Mouse (Mus musculus): ENCODE results near the gene Ifna12. TPM values are rescaled to one million over a fixed set of nuclear protein-coding genes. Genes with fewer than 3 reads are reported as not detected.
A peak's percentile ranks its signal among the peaks of the same experiment; 100 is the strongest.
"Not testable (repeated sequence)": the region's sequence is repeated elsewhere in the genome, so short reads cannot be mapped to it uniquely, and the experiment has no call there.

Ifna12 gene
- not detected for total RNA-seq (2021)
- long read RNA-seq, experiment 1 = 0 reads
- long read RNA-seq, experiment 2 = 0 reads

DNA sequence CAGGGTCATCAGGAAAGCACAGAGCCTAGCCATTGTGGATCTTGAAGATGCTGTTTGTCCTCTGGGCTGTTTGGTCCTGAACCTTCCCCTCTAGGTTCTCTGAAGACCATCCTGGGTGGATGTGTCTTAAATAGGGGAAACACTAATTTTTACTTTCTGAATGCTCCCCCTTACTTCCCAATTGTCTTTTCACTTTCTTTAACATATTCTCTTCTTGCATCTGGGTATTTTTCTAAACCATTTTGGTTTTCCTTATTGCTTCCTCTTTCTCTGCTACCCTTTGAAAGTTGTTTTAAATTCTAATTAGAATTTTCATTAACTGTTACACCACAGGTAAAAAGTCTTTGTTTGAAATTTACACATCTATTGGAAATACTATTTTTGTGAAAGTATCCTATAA, at the start of gene Ifna12:
TSS of gene Ifna12 (minus strand) at position 101 of the 400 bp plus-strand sequence.
- intact Hi-C loops (cut with DNase I) = no loop called here
- DNase-seq = no peak

DNA sequence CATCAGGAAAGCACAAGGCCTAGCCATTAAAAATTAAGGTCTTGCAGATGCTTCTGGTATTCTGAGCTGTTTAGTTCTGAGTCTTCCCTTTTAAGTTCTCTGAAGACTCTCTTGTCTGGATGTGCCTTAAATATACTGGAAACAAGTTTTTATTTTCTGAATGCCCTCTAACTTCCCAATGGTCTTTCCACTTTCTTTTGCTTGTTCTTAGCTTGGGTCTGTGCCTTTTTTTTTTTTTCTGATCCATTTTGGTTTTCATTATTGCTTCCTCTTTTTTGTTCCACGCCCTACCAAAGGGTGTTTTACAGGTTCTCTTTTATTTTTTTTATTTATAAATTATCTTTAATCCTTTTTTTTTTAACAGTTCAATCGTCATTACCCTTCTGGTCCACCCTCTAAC, 41.2 kb upstream of the Ifna12 start, which contains the start of gene Ifna13:
TSS of gene Ifna13 (minus strand) at position 101 of the 400 bp plus-strand sequence.
- intact Hi-C loops (cut with DNase I) = no loop called here
- no peak for DNase-seq

DNA sequence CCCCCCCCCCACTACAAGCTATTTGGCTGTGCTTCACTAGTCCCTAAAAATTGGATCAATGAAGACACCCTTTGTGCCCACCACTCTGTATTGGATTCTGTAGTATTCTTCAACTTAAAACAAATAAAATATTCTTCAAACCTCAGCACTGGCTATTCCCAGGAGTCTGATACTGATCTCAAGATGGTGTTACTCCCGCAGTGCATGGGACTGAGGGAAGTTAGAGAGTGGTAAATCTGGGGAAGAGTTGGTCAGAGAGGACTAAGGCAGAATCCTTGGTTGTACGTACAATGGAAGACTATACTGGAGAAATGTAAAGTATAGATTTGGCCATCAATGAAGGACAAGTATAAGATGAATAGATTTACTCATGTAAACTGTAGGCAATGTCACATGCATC, 39.4 kb upstream of the Ifna12 start:
- intact Hi-C loops (cut with DNase I) = no loop called here

DNA sequence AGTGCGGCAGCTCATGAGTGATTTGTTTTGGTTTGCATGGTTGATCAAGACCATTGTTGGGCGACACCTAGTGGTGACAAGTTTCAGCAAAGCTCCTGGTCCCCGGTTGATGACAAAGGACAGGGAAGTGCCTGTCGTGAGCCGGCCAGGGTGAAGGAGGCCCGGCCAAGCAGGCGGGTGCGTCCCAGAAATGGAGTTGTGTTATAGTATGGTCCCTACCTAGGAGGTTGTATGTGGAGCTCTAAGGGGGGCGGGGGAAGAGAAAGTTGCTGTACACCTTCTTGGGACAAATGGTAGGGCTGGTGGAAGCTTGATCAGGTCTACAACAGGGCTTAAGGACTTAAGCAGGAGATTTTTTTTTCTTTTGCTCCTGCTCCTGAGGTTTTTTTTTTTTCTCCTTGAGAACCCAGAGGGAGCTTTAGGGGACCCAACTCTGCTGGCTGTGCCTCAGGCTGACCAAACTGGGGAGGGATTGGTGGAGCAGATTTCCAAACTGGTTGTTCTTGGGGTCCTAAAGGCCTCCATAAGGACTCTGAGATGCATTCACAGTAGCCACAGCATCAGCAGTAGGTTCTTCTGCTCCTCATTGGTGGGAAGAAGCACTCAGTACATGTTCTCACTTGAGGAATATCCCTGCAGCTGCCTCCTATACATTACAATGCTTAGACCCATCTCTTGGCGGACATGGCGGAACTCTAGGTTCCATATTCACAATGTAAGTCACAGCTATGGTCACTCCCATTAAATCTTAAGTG, 38.1 kb upstream of the Ifna12 start:
- peak; percentile 97 to 100 for DNase-seq
- intact Hi-C loops (cut with DNase I) = no loop called here

More for the DNA sequence above, 39.4 kb upstream of the Ifna12 start:
- no peak for DNase-seq

DNA sequence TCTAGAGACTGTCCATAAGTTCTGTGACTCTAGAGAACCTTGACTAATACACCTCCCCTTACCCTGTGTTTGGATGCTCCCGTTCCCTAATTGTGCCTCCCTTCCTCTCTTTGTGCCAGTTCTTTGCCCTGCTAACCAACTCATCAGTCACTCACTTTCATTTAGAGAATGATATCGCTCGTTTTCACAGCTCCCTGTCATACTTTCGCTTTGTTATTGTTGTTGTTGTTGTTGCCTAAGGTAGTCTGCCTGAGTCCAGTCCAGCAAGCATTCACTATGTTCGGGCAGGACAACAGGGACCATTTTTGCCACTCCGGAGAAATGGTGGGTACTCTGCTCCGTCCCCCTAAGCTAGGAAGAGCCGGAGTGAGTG, 37.5 kb upstream of the Ifna12 start:
- intact Hi-C loops (cut with DNase I) = no loop called here
- DNase-seq = no peak

DNA sequence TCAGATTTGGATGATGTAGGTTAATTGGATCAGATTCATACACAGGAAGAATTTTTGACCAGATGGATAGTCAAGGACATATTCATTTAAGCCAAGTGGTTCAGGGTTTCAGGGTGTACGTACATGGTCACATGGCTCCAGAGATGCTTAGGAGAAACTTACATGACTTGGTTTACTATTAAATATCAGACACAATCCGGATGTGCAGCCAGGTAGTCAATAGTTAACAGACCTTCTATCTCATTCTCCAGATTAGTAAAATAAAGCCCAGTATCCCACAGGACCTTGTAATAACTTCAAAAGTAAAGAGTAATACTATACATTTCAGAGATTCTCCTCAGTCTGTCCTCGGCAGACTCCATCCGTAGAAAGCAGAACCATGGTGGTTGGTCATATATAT, 31.1 kb upstream of the Ifna12 start, which contains the start of gene C87499:
TSS of gene C87499 (minus strand) at position 101 of the 400 bp plus-strand sequence.
- DNase-seq = no peak
- intact Hi-C loops (cut with DNase I) = no loop called here

DNA sequence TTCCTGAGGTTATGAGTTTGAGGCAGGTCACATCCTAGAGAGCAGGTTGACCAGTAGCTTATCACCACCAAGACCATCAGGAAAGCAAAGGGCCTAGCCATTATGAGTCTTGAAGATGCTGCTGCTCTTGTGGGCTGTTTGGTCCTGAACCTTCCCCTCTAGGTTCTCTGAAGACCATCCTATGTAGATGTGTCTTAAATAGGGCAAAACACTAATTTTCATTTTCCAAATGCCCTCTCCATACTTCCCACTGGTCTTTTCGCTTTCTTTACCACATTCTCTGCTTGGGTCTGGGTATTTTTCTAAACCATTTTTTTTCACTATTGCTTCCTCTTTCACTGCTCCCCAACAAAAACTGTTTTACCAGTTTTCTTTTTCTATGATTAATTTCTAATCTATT, 10.9 kb downstream of the Ifna12 start, which contains the start of gene Ifna9:
TSS of gene Ifna9 (minus strand) at position 101 of the 400 bp plus-strand sequence.
- DNase-seq = no peak
- intact Hi-C loops (cut with DNase I) = no loop called here

DNA sequence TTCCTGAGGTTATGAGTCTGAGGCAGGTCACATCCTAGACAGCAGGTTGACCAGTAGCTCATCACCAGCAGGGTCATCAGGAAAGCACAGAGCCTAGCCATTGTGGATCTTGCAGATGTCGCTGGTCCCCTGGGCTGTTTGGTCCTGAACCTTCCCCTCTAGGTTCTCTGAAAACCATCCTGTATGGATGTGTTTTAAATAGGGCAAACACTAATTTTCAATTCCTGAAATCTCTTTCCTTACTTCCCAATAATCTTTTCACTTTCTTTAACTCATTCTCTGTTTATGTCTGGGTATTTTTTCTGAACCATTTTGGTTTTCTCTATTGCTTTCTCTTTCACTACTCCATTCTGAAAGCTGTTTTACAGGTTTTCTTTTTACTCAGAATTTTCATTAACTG, 31.5 kb downstream of the Ifna12 start, which contains the start of gene Ifna14:
TSS of gene Ifna14 (minus strand) at position 101 of the 400 bp plus-strand sequence.
- no peak for DNase-seq
- intact Hi-C loops (cut with DNase I) = no loop called here

DNA sequence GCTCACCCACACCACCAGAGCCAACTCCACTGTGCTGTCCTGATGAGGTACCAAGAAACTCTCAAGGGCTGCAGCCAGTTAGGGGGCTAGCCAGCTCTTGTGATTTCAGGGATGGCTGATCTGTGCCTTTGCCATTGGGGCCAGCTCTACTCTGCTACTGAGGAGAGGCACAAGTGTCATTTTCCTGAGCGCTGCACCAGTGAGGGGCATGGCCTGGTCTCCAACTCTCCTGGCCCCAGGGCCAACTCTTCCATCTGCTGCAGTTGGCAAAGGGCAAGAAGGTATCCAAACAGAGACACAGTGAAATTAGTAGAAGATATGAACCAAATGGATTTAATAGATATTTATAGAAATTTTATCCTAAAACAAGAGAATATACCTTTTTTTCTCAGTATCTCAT, 41.4 kb downstream of the Ifna12 start:
- intact Hi-C loops (cut with DNase I) = no loop called here
- DNase-seq = no peak

DNA sequence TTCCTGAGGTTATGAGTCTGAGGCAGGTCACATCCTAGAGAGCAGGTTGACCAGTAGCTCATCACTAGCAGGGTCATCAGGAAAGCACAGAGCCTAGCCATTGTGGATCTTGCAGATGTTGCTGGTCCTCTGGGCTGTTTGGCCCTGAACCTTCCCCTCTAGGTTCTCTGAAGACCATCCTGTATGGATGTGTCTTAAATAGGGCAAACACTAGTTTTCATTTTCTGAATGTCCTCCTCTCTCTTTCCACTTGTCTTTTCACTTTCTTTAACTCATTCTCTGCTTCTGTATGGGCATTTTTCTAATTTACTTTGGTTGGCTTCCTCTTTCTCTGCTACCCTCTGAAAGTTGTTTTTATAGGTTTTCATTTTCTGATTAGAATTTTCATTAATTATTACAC, 45.0 kb downstream of the Ifna12 start, which contains the start of gene Ifna15:
TSS of gene Ifna15 (minus strand) at position 101 of the 400 bp plus-strand sequence.
- intact Hi-C loops (cut with DNase I); DNase-seq: not testable (repeated sequence)

Other genes starting within 250 kb of the Ifna12 start
- 1 to 10 TPM; 5.3 to 5.8 TPM for gene Hacd4, start 164.4 kb downstream of the Ifna12 start, total RNA-seq (2021)
- gene Ifnb1, start 80.6 kb downstream of the Ifna12 start, total RNA-seq (2021) = not detected
- not detected for gene Ifna15, start 45.1 kb downstream of the Ifna12 start, total RNA-seq (2021)
- gene Ifna14, start 31.6 kb downstream of the Ifna12 start, total RNA-seq (2021) = not detected
- gene Ifna9, start 11.0 kb downstream of the Ifna12 start, total RNA-seq (2021) = not detected
- not detected for gene C87499, start 31.0 kb upstream of the Ifna12 start, total RNA-seq (2021)
- not detected for gene Ifna13, start 41.1 kb upstream of the Ifna12 start, total RNA-seq (2021)
- not detected for gene Ifna16, start 73.5 kb upstream of the Ifna12 start, total RNA-seq (2021)
- not detected for gene Ifna2, start 80.5 kb upstream of the Ifna12 start, total RNA-seq (2021)
- not detected for gene Ifnab, start 88.0 kb upstream of the Ifna12 start, total RNA-seq (2021)
- 1 to 10 TPM in 1 of 2 experiments, under 1 TPM in 1; 0.22 to 1.0 TPM for gene Gm26566, start 118.4 kb upstream of the Ifna12 start, total RNA-seq (2021)
- gene Klhl9, start 119.1 kb upstream of the Ifna12 start, total RNA-seq (2021) = 10 to 100 TPM; 73.9 to 75.5 TPM
- not detected for gene Gm13271, start 151.5 kb upstream of the Ifna12 start, total RNA-seq (2021)
- not detected for gene Gm13283, start 156.7 kb upstream of the Ifna12 start, total RNA-seq (2021)
- not detected for gene Gm13290, start 170.5 kb upstream of the Ifna12 start, total RNA-seq (2021)
- not detected for gene Gm13289, start 173.5 kb upstream of the Ifna12 start, total RNA-seq (2021)
- gene Gm13272, start 176.5 kb upstream of the Ifna12 start, total RNA-seq (2021) = not detected
- not detected for gene Ifnz, start 178.8 kb upstream of the Ifna12 start, total RNA-seq (2021)
- not detected for gene Gm13276, start 182.3 kb upstream of the Ifna12 start, total RNA-seq (2021)
- gene Gm13277, start 185.3 kb upstream of the Ifna12 start, total RNA-seq (2021) = not detected
- gene Gm13278, start 188.2 kb upstream of the Ifna12 start, total RNA-seq (2021) = not detected
- gene Gm13275, start 191.1 kb upstream of the Ifna12 start, total RNA-seq (2021) = not detected
- gene Gm13279, start 194.0 kb upstream of the Ifna12 start, total RNA-seq (2021) = not detected
- under 1 TPM; 0.19 to 0.22 TPM for gene Gm13285, start 196.3 kb upstream of the Ifna12 start, total RNA-seq (2021)
- not detected for gene Gm13287, start 199.9 kb upstream of the Ifna12 start, total RNA-seq (2021)
- not detected for gene Gm13288, start 202.2 kb upstream of the Ifna12 start, total RNA-seq (2021)
- not detected for gene Ifna7, start 212.9 kb upstream of the Ifna12 start, total RNA-seq (2021)
- not detected for gene Ifna11, start 216.6 kb upstream of the Ifna12 start, total RNA-seq (2021)
- gene Ifna6, start 224.0 kb upstream of the Ifna12 start, total RNA-seq (2021) = not detected
- gene Ifna5, start 232.1 kb upstream of the Ifna12 start, total RNA-seq (2021) = not detected
- gene Ifna4, start 238.5 kb upstream of the Ifna12 start, total RNA-seq (2021) = not detected
- gene Ifna1, start 246.7 kb upstream of the Ifna12 start, total RNA-seq (2021) = not detected

Data from heart, postnatal 14 days (tissue).